Mouse (Mus musculus): ENCODE results near the gene Tbc1d16.
"Not testable (repeated sequence)": the region's sequence is repeated elsewhere in the genome, so short reads cannot be mapped to it uniquely, and the experiment has no call there.

Gene Tbc1d16

GRCm38 (mm10) chr11:119117945-119118344 is 110.4 kb downstream of the Tbc1d16 start:
- no peak for DNase-seq (ENCODE audit: low spot score in 2 of 2)

- no peak for DNase-seq (ENCODE audit: low spot score in 2 of 2)
These were observed 111.3 kb downstream of the Tbc1d16 start for GRCm38 (mm10) chr11:119116992-119117391.

- DNase-seq (ENCODE audit: low spot score in 2 of 2) = no peak
These were observed 115.6 kb downstream of the Tbc1d16 start for GRCm38 (mm10) chr11:119112721-119113120.

GRCm38 (mm10) chr11:119111345-119111744 is 117.0 kb downstream of the Tbc1d16 start:
- peak in 1 of 2 experiments; percentile 50 for DNase-seq (ENCODE audit: low spot score in 2 of 2)

- no peak for DNase-seq (ENCODE audit: low spot score in 2 of 2)
These were observed 118.8 kb downstream of the Tbc1d16 start for GRCm38 (mm10) chr11:119109415-119110071.

GRCm38 (mm10) chr11:119108573-119109263 is 119.6 kb downstream of the Tbc1d16 start:
- DNase-seq (ENCODE audit: low spot score in 2 of 2) = no peak

GRCm38 (mm10) chr11:119106289-119106688 is 122.0 kb downstream of the Tbc1d16 start:
- DNase-seq (ENCODE audit: low spot score in 2 of 2) = no peak

- no peak for DNase-seq (ENCODE audit: low spot score in 2 of 2)
These were observed 122.6 kb downstream of the Tbc1d16 start for GRCm38 (mm10) chr11:119105748-119106147.

- DNase-seq (ENCODE audit: low spot score in 2 of 2) = no peak
These were observed 123.2 kb downstream of the Tbc1d16 start for GRCm38 (mm10) chr11:119105071-119105609.

- no peak for DNase-seq (ENCODE audit: low spot score in 2 of 2)
These were observed 124.3 kb downstream of the Tbc1d16 start for GRCm38 (mm10) chr11:119103991-119104390.

- not testable (repeated sequence) for DNase-seq (ENCODE audit: low spot score in 2 of 2)
These were observed 127.9 kb downstream of the Tbc1d16 start for GRCm38 (mm10) chr11:119100355-119100754.

- no peak for DNase-seq (ENCODE audit: low spot score in 2 of 2)
These were observed 130.1 kb downstream of the Tbc1d16 start for GRCm38 (mm10) chr11:119098202-119098601.

GRCm38 (mm10) chr11:119095441-119095840 is 132.9 kb downstream of the Tbc1d16 start:
- DNase-seq (ENCODE audit: low spot score in 2 of 2) = no peak

- no peak for DNase-seq (ENCODE audit: low spot score in 2 of 2)
These were observed 135.0 kb downstream of the Tbc1d16 start for GRCm38 (mm10) chr11:119093322-119093721.
